Mouse (Mus musculus): Measurements from ENCODE around the gene Rngtt.

GRCm38 (mm10) chr4:33264979-33265726 is 45.0 kb upstream of the Rngtt start:
- TF ChIP-seq CTCF (IDR thresholded peaks at IDR 0.05; ENCODE audit: borderline replicate concordance, extremely low read depth, insufficient read depth, insufficient read length) (no peak), POLR2A (IDR thresholded peaks at IDR 0.05; ENCODE audit: borderline replicate concordance, extremely low read depth, insufficient read depth, insufficient read length, poor library complexity, severe bottlenecking) (no peak)

Measured in brain, embryonic 14.5 days (tissue).